Mouse (Mus musculus): ENCODE measurements around the gene Lamtor3. TPM values are rescaled to one million over a fixed set of nuclear protein-coding genes. Genes with fewer than 3 reads are reported as not detected.

The Lamtor3 gene
- polyA plus RNA-seq, 1 experiment: 41.5 TPM

- Histone ChIP-seq H3K27ac (ENCODE audit: insufficient read depth, low read depth, low read length) (no peak overlapping the region), H3K36me3 (ENCODE audit: control insufficient read depth, insufficient read depth, low read length) (no peaks in the 10 kb centered on the region; the same call in 1 of the 2 replicates), H3K27me3 (replicated peaks; ENCODE audit: control insufficient read depth, insufficient read depth, low read length) (no peaks in the 10 kb centered on the region), H3K4me1 (ENCODE audit: control insufficient read depth, insufficient read depth, low read length) (no peaks in the 10 kb centered on the region), H3K4me3 (ENCODE audit: insufficient read depth, low read depth, low read length) (no peak overlapping the region)
- TF ChIP-seq POLR2A (IDR thresholded peaks at IDR 0.05; ENCODE audit: low read depth, low read length) (no peak), CTCF (conservative IDR thresholded peaks at IDR 0.05; ENCODE audit: insufficient read depth, insufficient read length, low read depth, low read length) (no peak)
- over 99% methylated on average over 4 of the region's 4 CpGs for WGBS
- no peak for DNase-seq
These were observed 26.2 kb upstream of the Lamtor3 start for GRCm38 (mm10) chr3:137892118-137892517.

- TF ChIP-seq POLR2A (IDR thresholded peaks at IDR 0.05; ENCODE audit: low read depth, low read length) (no peak), CTCF (conservative IDR thresholded peaks at IDR 0.05; ENCODE audit: insufficient read depth, insufficient read length, low read depth, low read length) (no peak)
- no peaks in the 10 kb centered on the region; the same call in 1 of the 2 replicates for H3K36me3 ChIP-seq (ENCODE audit: control insufficient read depth, insufficient read depth, low read length)
- H3K27ac ChIP-seq (ENCODE audit: insufficient read depth, low read depth, low read length): no peak overlapping the region
- WGBS: 92% methylated on average over 4 of the region's 4 CpGs
- DNase-seq: no peak
- no peaks in the 10 kb centered on the region for H3K4me1 ChIP-seq (ENCODE audit: control insufficient read depth, insufficient read depth, low read length)
- H3K27me3 ChIP-seq (replicated peaks; ENCODE audit: control insufficient read depth, insufficient read depth, low read length): no peaks in the 10 kb centered on the region
- no peak overlapping the region for H3K4me3 ChIP-seq (ENCODE audit: insufficient read depth, low read depth, low read length)
These were observed 24.5 kb upstream of the Lamtor3 start for GRCm38 (mm10) chr3:137893789-137894188.

- no peak for DNase-seq
- Histone ChIP-seq H3K27ac (ENCODE audit: insufficient read depth, low read depth, low read length) (no peak overlapping the region), H3K4me1 (ENCODE audit: control insufficient read depth, insufficient read depth, low read length) (no peaks in the 10 kb centered on the region), H3K27me3 (replicated peaks; ENCODE audit: control insufficient read depth, insufficient read depth, low read length) (no peaks in the 10 kb centered on the region), H3K4me3 (ENCODE audit: insufficient read depth, low read depth, low read length) (no peak overlapping the region), H3K36me3 (ENCODE audit: control insufficient read depth, insufficient read depth, low read length) (no peaks in the 10 kb centered on the region; the same call in 1 of the 2 replicates)
- 98% methylated on average over 3 of the region's 3 CpGs for WGBS
- no peak for TF ChIP-seq POLR2A (IDR thresholded peaks at IDR 0.05; ENCODE audit: low read depth, low read length)
- peak; percentile 68 for TF ChIP-seq CTCF (conservative IDR thresholded peaks at IDR 0.05; ENCODE audit: insufficient read depth, insufficient read length, low read depth, low read length)
These were observed 23.1 kb upstream of the Lamtor3 start for GRCm38 (mm10) chr3:137895196-137895595.

- Histone ChIP-seq H3K27ac (ENCODE audit: insufficient read depth, low read depth, low read length) (no peak overlapping the region), H3K4me1 (ENCODE audit: control insufficient read depth, insufficient read depth, low read length) (no peaks in the 10 kb centered on the region), H3K27me3 (replicated peaks; ENCODE audit: control insufficient read depth, insufficient read depth, low read length) (no peaks in the 10 kb centered on the region), H3K36me3 (ENCODE audit: control insufficient read depth, insufficient read depth, low read length) (no peaks in the 10 kb centered on the region; the same call in 1 of the 2 replicates), H3K4me3 (ENCODE audit: insufficient read depth, low read depth, low read length) (no peak overlapping the region)
- TF ChIP-seq CTCF (conservative IDR thresholded peaks at IDR 0.05; ENCODE audit: insufficient read depth, insufficient read length, low read depth, low read length) (no peak), POLR2A (IDR thresholded peaks at IDR 0.05; ENCODE audit: low read depth, low read length) (no peak)
- 68% methylated on average over 4 of the region's 4 CpGs for WGBS
- DNase-seq: no peak
These were observed 21.9 kb upstream of the Lamtor3 start for GRCm38 (mm10) chr3:137896386-137896785.

- 94% methylated on average over 3 of the region's 3 CpGs for WGBS
- H3K36me3 ChIP-seq (ENCODE audit: control insufficient read depth, insufficient read depth, low read length): peaks cover 2% of the 10 kb centered on the region; the same call in 1 of the 2 replicates
These were observed 21.4 kb upstream of the Lamtor3 start for GRCm38 (mm10) chr3:137896867-137897266.

GRCm38 (mm10) chr3:137897685-137898084 is 20.6 kb upstream of the Lamtor3 start:
- H3K27ac ChIP-seq (ENCODE audit: insufficient read depth, low read depth, low read length): no peak overlapping the region
- WGBS: 82% methylated on average over 5 of the region's 5 CpGs

More at GRCm38 (mm10) chr3:137896867-137897266, 21.4 kb upstream of the Lamtor3 start:
- Histone ChIP-seq H3K4me3 (ENCODE audit: insufficient read depth, low read depth, low read length) (no peak overlapping the region), H3K27me3 (replicated peaks; ENCODE audit: control insufficient read depth, insufficient read depth, low read length) (no peaks in the 10 kb centered on the region), H3K4me1 (ENCODE audit: control insufficient read depth, insufficient read depth, low read length) (no peaks in the 10 kb centered on the region), H3K27ac (ENCODE audit: insufficient read depth, low read depth, low read length) (no peak overlapping the region)
- DNase-seq: no peak
- TF ChIP-seq POLR2A (IDR thresholded peaks at IDR 0.05; ENCODE audit: low read depth, low read length) (no peak), CTCF (conservative IDR thresholded peaks at IDR 0.05; ENCODE audit: insufficient read depth, insufficient read length, low read depth, low read length) (no peak)

GRCm38 (mm10) chr3:137900149-137900548 is 18.2 kb upstream of the Lamtor3 start:
- Histone ChIP-seq H3K27me3 (replicated peaks; ENCODE audit: control insufficient read depth, insufficient read depth, low read length) (no peaks in the 10 kb centered on the region), H3K4me3 (ENCODE audit: insufficient read depth, low read depth, low read length) (no peak overlapping the region), H3K36me3 (ENCODE audit: control insufficient read depth, insufficient read depth, low read length) (peaks cover 2% of the 10 kb centered on the region), H3K4me1 (ENCODE audit: control insufficient read depth, insufficient read depth, low read length) (no peaks in the 10 kb centered on the region), H3K27ac (ENCODE audit: insufficient read depth, low read depth, low read length) (no peak overlapping the region)
- DNase-seq: no peak
- 84% methylated on average over 10 of the region's 10 CpGs for WGBS
- no peak for TF ChIP-seq POLR2A (IDR thresholded peaks at IDR 0.05; ENCODE audit: low read depth, low read length)
- TF ChIP-seq CTCF (conservative IDR thresholded peaks at IDR 0.05; ENCODE audit: insufficient read depth, insufficient read length, low read depth, low read length): no peak

More at GRCm38 (mm10) chr3:137897685-137898084, 20.6 kb upstream of the Lamtor3 start:
- TF ChIP-seq CTCF (conservative IDR thresholded peaks at IDR 0.05; ENCODE audit: insufficient read depth, insufficient read length, low read depth, low read length) (no peak), POLR2A (IDR thresholded peaks at IDR 0.05; ENCODE audit: low read depth, low read length) (no peak)
- Histone ChIP-seq H3K36me3 (ENCODE audit: control insufficient read depth, insufficient read depth, low read length) (peaks cover 2% of the 10 kb centered on the region; the same call in 1 of the 2 replicates), H3K27me3 (replicated peaks; ENCODE audit: control insufficient read depth, insufficient read depth, low read length) (no peaks in the 10 kb centered on the region), H3K4me3 (ENCODE audit: insufficient read depth, low read depth, low read length) (no peak overlapping the region), H3K4me1 (ENCODE audit: control insufficient read depth, insufficient read depth, low read length) (no peaks in the 10 kb centered on the region)
- no peak for DNase-seq

Data from kidney, adult 2 months (tissue).